Mouse (Mus musculus) limb, embryonic 14.5 days (tissue): ENCODE data around the gene Sh3pxd2a. TPM values are rescaled to one million over a fixed set of nuclear protein-coding genes. Genes with fewer than 3 reads are reported as not detected.

ENCODE experiments used
- ATAC-seq: fragments of 200-750 bp; cut with Nextera tagmentation; 2 replicates; pipeline ENCODE4 v1.8.0; 2017; ENCODE audit warnings: low read depth, moderate number of reproducible peaks, moderate TSS enrichment; ENCODE audit not compliant: low FRiP score
- DNase-seq: peaks from one replicate; pipeline ENCODE4 v3.0.0-alpha.2; 2015; ENCODE audit warnings: low spot score
- H3K27ac ChIP-seq: fragments of 300-500 bp; sonication (generic); replicated peaks from 2 replicates; pipeline ENCODE4 v1.5.1; 2014; ENCODE audit warnings: low read depth, mild to moderate bottlenecking, low read length, moderate library complexity, mixed read lengths
- H3K27me3 ChIP-seq: fragments of 300-500 bp; sonication (generic); 2 replicates; pipeline ENCODE4 v1.6.1; 2014; ENCODE audit warnings: low read length, mixed read lengths; ENCODE audit not compliant: control insufficient read depth, insufficient read depth
- H3K36me3 ChIP-seq: fragments of 300-500 bp; sonication (generic); 2 replicates; pipeline ENCODE4 v1.6.1; 2014; ENCODE audit warnings: mild to moderate bottlenecking, low read length, moderate library complexity, mixed read lengths; ENCODE audit not compliant: control insufficient read depth, insufficient read depth
- H3K4me1 ChIP-seq: fragments of 300-500 bp; sonication (generic); 2 replicates; pipeline ENCODE4 v1.6.1; 2014; ENCODE audit warnings: antibody characterized with exemption, low read length, mixed read lengths; ENCODE audit not compliant: control insufficient read depth, insufficient read depth
- H3K4me2 ChIP-seq: fragments of 300-500 bp; sonication (generic); replicated peaks from 2 replicates; pipeline ENCODE4 v1.6.1; 2014; ENCODE audit warnings: low read depth, mild to moderate bottlenecking, low read length, moderate library complexity; ENCODE audit not compliant: severe bottlenecking
- H3K4me3 ChIP-seq: fragments of 300-500 bp; sonication (generic); replicated peaks from 2 replicates; pipeline ENCODE4 v1.5.1; 2014; ENCODE audit warnings: low read length
- H3K9ac ChIP-seq: fragments of 300-500 bp; sonication (generic); 2 replicates; pipeline ENCODE4 v1.6.1; 2014; ENCODE audit warnings: mild to moderate bottlenecking, low read depth, low read length, moderate library complexity; ENCODE audit not compliant: severe bottlenecking
- H3K9me3 ChIP-seq: fragments of 300-500 bp; sonication (generic); 2 replicates; pipeline ENCODE4 v1.6.1; 2016; ENCODE audit warnings: low read length; ENCODE audit not compliant: control insufficient read depth
- POLR2A ChIP-seq: fragments of 200-500 bp; IDR thresholded peaks from 2 replicates; pipeline ENCODE4 v1.8.0; 2012; ENCODE audit warnings: inconsistent platforms, mild to moderate bottlenecking, moderate library complexity, borderline replicate concordance; ENCODE audit not compliant: insufficient read depth, insufficient read length; ENCODE audit errors: extremely low read depth
- WGBS: fragments of 180-500 bp; shearing (Covaris S2); extraction: QIAGEN DNeasy Blood & Tissue Kit; methylation state at CpG from one replicate; pipeline ENCODE4 v1.1.7; 2014; 5-methylcytosine and 5-hydroxymethylcytosine counted together
- polyA plus RNA-seq, 2 experiments: library from polyadenylated mRNA; depleted of rRNA in 1 of 2; stranded (reverse) in 1 of 2; unstranded in 1 of 2; fragments of >200 nt; fragmentation: Nextera tagmentation in 1 of 2; extraction: Ambion mirVana in 1 of 2; gene quantifications; 2 replicates each; pipeline versions ENCODE4 v1.2.1 to v1.2.3; 2012 to 2014

Gene Sh3pxd2a
- polyA plus RNA-seq, 2 experiments, result 17.1 to 61.7 TPM

DNA sequence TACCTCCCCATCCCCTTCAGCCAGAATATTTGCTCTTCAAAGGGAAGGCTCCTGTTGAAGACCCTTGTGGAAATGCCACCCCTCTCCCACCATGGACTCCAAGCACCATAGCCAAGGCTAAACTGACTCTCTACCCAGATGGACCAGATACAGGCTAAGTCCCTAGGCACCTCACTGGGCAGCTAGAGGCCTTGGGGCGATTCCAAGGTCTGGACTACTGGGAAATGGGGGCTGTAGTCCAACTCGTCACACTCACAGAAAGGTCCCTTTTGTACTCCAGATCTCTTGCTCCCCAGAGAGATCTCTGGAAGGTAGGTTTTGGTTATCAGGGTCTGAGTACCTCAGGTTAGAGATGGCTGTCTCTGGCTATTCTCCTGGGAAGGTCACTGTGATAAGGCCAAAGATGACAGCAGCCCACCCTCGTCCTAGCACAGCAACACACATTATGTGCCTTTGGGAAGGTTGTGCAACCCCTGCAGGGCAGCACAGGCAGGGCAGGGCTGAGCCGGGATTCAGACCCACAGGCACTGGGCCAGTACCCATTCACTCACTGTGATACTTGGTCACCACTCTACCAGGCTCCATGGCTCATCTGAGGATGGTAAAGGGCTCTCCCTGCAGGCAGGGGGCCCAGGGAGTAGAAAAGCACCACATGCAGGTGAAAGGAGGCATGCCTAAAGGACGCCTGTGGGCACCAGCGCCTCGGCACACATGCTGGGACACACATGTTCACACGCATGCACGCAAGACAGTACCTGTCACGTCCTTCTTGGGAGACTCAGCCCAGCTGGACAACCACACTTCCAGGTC lies 144.5 kb downstream of the Sh3pxd2a start:
- peaks cover 89% of the 10 kb centered on the region for H3K4me1 ChIP-seq
- H3K9me3 ChIP-seq, result no peaks in the 10 kb centered on the region
- no peaks in the 10 kb centered on the region for H3K27me3 ChIP-seq
- peak overlapping the region; percentile 13 for H3K4me2 ChIP-seq
- WGBS, result 62% methylated on average over 10 of the region's 10 CpGs
- ATAC-seq, result no peak
- no peak for TF ChIP-seq POLR2A
- H3K36me3 ChIP-seq, result 0 out of 2 replicates have a peak, but pooled peaks cover 3% of the 10 kb centered on the region
- no peak overlapping the region for H3K27ac ChIP-seq
- DNase-seq, result no peak
- no peak overlapping the region for H3K4me3 ChIP-seq
- H3K9ac ChIP-seq, result no peak overlapping the region; the same call in 1 of the 2 replicates

DNA sequence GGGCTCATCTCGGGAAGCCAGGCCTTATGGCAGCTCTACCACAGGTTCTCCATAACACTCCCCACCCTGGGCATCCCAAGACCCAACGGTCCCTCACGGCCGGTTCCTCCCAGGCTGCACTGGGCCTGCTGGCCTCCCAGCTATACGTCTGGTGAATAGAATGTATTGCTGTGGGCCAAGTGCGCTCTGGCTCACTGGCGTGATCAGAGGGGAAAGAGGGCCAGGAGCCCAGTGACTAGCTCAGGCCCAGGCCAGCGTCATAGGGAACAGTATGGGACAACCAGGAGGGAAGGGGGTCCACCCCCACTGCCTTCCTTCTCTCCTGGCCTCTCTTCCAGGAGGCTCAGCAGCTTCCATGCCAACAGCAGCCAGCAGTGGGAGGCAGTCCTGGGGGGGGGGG lies 145.1 kb downstream of the Sh3pxd2a start:
- Histone ChIP-seq H3K4me1 (peaks cover 87% of the 10 kb centered on the region), H3K27me3 (no peaks in the 10 kb centered on the region), H3K9ac (no peak overlapping the region), H3K4me3 (no peak overlapping the region), H3K36me3 (0 out of 2 replicates have a peak, but pooled peaks cover 3% of the 10 kb centered on the region), H3K9me3 (no peaks in the 10 kb centered on the region), H3K4me2 (no peak overlapping the region), H3K27ac (peak overlapping the region; percentile 88)
- no peak for DNase-seq
- no peak for TF ChIP-seq POLR2A
- ATAC-seq, result no peak
- WGBS, result 82% methylated on average over 8 of the region's 8 CpGs

DNA sequence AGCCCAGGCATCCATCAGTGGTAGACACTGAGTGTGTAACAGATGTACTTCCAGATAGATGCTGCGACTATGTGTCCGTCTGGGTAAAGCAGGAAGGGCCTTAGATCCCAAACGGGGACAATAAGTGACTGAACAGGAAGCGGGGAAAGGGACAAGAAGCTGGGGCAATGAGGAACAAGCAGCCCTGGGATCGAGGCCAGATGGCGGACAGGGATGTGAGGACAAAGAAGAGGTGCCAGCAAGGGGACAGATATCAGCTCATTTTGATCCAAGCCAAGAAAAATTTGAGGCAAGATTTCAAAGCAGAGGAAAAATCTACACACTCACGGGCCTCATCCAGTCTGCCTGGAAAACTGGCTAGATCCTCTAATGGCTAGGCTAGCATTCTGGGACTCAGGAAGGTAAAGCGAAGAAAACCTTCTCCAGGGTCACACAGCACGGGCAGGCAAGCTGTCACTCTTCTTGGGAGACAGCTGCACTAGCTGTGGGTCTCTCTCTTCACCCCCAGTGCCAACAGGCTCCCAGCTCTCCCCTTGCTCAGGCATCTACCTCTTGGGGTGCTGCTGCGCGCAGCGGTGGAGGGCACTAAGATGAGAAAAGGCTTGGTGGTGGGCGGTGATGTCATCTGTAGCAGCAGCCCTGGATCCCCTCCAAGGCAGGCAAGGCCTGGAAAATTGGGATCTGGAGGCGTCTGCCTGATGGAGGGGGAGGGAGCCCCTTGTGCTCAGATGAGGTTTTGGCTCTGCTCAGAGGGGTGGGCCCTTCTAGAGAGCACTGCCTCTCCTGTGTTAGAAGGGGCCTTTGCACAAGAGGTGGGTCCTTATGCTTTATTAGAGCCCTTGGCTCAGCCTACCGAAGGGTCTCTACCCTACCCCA lies 146.9 kb downstream of the Sh3pxd2a start:
- peaks cover 8% of the 10 kb centered on the region for H3K36me3 ChIP-seq
- ATAC-seq (peak; percentile 71), DNase-seq (peak; percentile 85)
- H3K27me3 ChIP-seq, result no peaks in the 10 kb centered on the region
- no peak for TF ChIP-seq POLR2A
- peak overlapping the region; percentile 31 for H3K4me2 ChIP-seq
- WGBS, result 44% methylated on average over 15 of the region's 15 CpGs
- H3K4me1 ChIP-seq, result peaks cover 85% of the 10 kb centered on the region
- 0 out of 2 replicates have a peak overlapping the region, but pooled peaks have one; percentile 4 for H3K9ac ChIP-seq
- H3K27ac ChIP-seq, result peak overlapping the region; percentile 88
- no peak overlapping the region for H3K4me3 ChIP-seq
- no peaks in the 10 kb centered on the region for H3K9me3 ChIP-seq

DNA sequence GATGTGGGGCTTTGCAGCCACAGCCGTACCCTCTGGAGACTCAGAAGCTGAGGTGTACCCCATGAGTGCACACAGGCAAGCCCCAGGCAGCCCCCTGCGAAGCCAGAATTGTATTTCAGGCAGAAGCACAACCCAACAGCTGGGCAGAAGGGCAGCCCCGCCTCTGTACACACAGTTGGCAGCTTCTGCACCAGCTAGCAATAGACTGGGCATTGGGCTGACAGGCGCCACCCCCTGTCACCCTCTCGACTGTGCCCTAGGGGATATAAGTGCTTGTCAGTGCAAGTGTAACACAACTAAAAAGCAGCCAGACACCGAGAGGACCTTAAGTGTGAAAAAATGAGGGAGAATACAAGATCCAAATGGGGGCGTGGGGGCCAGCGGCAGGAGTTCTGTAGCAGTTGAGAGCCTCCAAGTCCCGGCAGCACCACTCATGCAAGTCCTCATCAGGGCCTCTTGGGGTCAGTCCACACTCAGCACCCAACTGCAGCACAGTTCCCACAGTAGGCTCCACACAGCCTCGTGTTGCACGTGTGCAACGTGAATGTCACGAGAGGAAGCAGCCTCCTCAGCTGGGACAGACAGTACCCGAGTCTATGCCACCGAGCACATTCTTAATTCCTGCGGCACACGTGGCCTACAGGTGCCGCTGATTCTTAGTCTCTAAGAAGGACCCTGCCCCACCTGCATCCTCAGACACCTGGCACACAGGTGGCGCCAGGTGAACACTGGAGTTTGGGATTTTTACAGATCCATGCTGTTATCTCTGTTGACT lies 147.7 kb downstream of the Sh3pxd2a start:
- Histone ChIP-seq H3K4me3 (no peak overlapping the region), H3K4me1 (peaks cover 89% of the 10 kb centered on the region), H3K4me2 (peak overlapping the region; percentile 31; the same call in 1 of the 2 replicates), H3K27ac (peak overlapping the region; percentile 88), H3K27me3 (no peaks in the 10 kb centered on the region), H3K9me3 (no peaks in the 10 kb centered on the region), H3K9ac (no peak overlapping the region), H3K36me3 (peaks cover 13% of the 10 kb centered on the region)
- no peak for TF ChIP-seq POLR2A
- DNase-seq, result no peak
- WGBS, result 60% methylated on average over 19 of the region's 19 CpGs
- ATAC-seq, result no peak

DNA sequence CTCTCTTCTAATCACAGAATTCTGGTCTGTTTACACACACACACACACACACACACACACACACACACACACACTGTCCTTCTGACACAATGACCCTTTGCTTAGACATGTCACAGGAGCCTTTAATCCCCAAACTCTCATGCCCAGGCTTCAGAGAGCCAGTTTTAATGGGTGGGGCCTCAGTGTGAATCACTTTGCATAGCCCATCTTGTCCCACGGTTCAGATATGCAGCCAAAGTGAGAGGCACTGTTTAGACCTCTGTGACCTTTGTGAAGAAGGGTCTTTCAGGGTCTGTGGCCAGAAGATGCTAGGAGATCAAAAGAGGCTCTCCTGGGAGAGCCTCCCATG lies 148.3 kb downstream of the Sh3pxd2a start:
- H3K27me3 ChIP-seq, result no peaks in the 10 kb centered on the region
- DNase-seq (no peak), ATAC-seq (no peak)
- no peak overlapping the region for H3K9ac ChIP-seq
- peaks cover 13% of the 10 kb centered on the region for H3K36me3 ChIP-seq
- peaks cover 85% of the 10 kb centered on the region for H3K4me1 ChIP-seq
- TF ChIP-seq POLR2A, result no peak
- no peak overlapping the region for H3K4me2 ChIP-seq
- WGBS, result 13% methylated on average over 1 of the region's 1 CpGs
- H3K4me3 ChIP-seq, result no peak overlapping the region
- no peaks in the 10 kb centered on the region for H3K9me3 ChIP-seq
- H3K27ac ChIP-seq, result no peak overlapping the region
